Mouse (Mus musculus) forelimb bud, embryonic 11.5 days (tissue): Measurements from ENCODE around the gene Elk3.

Experiments
- DNase-seq: peaks from one replicate; pipeline ENCODE4 v3.0.0-alpha.2; 2012; ENCODE audit warnings: low read depth, low spot score

Elk3 gene

DNA sequence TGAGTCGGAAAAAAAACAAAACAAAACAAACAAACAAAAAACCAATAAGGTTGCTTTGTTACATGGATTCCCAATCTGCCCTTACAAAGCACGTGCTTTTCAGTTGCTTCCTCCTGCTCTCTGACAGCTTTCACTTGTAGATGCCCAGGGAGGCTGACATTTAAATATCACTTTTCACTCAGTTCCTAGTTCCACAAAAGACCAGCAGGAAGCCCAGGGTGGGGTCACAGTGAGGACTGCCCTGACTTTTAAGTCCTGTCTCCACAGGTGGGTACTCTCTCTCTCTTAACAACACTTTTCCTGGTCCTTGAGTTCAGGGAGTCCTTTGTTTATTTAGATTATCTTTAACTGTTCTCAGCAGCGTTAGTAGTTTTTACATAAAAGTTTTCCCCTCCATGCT, 68.7 kb downstream of the Elk3 start:
- no peak for DNase-seq

DNA sequence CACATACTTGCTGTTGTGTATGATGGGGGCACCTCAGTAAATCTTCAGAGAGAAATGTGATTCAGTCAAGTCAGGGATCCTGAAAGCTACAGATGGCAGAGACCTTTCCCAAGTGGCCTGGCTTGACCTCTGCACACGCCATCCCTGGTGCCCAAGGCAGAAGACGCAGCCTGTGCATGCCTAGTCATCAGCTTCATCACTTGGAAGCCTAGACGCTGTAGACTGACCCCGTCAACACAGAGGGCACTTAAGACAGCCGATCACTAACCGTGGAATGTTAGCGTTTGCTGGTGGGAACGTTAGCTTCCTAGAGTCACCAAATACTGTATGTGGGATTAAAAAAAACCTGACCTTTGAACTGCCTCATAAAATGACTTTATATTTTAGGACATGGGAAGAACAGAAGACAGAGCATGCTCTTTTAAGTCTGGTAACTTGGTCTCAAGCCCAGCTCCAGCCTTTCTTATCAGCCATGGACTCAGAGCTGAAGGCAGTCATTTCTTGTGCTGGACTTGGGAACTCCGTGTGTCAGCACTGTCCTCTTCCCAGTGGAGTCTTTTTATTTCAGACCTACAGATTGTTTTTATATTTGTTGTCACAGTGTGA, 71.6 kb downstream of the Elk3 start:
- no peak for DNase-seq

GRCm38 (mm10) chr10:93234692-93235091, 76.2 kb downstream of the Elk3 start:
- DNase-seq, result no peak

- no peak for DNase-seq
Observed at GRCm38 (mm10) chr10:93233665-93234194, 77.2 kb downstream of the Elk3 start.

GRCm38 (mm10) chr10:93231893-93232292, 79.0 kb downstream of the Elk3 start:
- no peak for DNase-seq

GRCm38 (mm10) chr10:93231490-93231889, 79.4 kb downstream of the Elk3 start:
- no peak for DNase-seq

DNA sequence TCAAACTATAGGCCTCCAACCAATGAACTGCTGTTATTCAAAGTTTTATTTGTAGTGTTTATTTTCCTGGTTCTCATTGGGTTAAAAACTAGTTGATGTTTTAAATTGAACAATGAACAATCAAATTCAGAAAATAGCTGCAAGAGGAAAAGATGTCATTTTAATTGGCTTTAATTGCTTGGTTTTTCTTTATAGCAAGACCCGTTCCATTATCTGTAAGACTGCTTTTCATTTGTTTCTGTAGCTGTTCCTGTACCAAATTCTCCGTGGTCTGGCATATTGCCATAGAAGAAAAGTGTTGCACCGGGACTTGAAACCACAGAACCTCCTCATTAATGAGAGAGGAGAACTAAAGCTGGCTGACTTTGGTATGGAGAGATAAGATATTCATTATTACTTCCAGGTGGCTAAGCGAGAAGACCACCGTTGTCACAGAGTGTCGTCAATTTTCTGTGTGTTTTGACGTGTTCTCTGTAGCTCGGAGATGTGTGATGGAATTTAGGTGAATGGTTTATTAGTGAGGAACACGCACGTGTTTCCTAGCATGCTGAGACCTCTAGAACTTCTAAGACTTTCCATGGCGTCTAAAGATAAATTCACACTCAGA, 82.4 kb downstream of the Elk3 start:
- DNase-seq, result no peak

DNA sequence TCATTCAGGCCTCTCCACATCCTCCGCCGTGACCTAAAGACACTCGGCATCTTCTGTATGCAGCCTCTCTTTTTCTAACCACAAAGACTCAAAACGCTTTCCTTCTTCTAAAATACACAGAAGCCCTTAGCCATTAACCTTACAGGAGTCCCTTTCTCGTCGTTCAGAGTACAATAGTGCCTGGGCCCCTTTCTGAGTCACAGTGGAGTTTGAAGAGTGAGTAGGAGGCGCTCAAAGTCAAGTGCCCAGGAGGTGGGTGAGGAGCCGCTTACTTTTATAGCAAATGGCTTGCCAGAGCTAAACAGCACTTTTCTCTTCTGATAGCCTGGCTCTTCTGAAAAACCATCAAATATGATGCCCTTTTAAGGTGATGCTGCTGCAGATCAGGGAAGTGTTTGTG, 83.0 kb downstream of the Elk3 start:
- no peak for DNase-seq

DNA sequence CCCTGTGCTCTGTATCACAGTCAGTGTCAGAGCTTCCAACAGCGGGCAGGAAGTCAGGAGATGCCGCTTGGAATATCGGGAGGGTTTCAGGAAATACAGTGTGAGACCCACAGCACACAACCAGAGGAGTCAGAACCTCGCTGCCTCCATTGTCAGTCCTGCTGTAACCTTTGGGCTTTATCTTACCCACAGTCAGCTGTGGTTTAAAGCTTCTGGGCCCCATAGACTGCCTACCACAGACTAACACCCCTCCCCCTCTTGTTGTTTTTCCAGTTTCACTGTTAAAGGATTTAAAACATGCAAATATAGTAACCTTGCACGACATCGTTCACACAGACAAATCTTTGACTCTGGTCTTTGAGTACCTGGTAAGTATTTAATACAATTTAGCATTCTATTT, 85.2 kb downstream of the Elk3 start:
- DNase-seq, result no peak

- no peak for DNase-seq
Observed at GRCm38 (mm10) chr10:93215051-93215763, 95.7 kb downstream of the Elk3 start.

GRCm38 (mm10) chr10:93214251-93214650, 96.7 kb downstream of the Elk3 start:
- no peak for DNase-seq

DNA sequence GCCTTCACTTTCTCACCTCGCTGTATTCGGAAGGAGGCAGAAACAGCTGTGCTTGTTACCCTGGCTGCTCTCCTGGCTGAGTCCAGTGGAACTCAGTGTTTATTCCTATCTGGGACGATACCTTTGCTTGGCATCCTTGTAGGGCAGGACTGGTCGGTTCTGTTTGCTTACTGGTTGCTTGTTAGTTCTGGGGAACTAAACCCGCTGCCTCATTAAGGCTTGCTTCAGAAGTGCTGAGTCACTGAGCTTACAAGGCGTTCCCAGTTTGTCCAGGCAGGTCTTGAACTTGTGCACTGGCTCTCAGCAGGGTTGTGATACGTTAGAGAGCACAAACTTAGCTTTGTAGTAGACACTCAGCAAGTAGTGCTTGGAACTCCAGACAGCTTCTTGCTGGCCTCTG, 97.6 kb downstream of the Elk3 start:
- DNase-seq, result no peak

- DNase-seq, result no peak
Observed at GRCm38 (mm10) chr10:93212699-93213098, 98.2 kb downstream of the Elk3 start.

DNA sequence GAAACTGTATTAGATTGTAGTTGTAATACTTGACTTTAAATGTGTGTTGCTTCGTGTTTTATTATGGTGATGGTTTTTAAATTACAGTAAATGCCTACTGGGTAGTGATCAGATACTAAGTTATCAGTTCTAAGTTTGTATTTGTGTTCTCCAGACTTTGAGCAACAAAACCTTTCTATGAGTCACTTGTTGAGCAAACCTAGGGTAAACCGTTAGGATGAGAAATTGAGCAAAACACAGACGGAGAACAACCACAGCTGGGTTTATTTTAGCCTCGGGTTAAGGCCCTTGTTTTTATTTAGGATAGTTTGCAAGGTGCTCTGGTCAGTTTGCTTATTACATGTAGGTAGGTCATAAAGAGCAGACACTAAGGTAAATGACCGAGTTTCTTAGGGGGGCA, 103.8 kb downstream of the Elk3 start:
- no peak for DNase-seq

DNA sequence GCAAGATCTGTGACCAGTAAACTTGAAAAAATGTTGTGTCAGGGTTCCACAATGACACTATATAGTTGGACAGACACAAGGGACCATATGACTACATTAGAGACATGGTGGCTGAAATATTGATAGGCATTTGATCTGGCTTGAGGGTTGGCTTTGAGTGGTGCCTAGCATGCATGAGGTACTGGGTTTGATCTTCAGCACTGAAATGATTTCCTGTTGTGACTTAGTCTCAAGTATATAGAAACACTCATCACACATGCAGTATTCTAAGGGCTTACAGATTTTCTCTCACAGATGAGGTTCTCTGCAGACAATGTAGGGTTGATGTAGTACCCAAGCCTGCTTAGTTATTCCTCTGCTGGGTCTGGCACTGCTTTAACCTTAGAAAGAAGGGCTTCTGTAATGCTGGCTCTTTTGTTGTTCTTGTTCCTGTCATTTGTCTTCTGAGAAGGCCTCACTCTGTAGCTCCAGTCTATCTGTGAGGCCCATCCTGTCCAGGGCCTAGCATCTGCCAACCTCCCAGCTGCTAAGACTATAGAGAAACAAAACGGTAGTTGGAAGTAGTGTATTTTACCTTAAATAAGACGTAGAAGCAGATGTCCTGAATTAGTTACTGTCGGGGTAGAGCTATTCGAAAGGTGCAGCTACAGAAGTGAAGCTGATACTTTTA, 105.5 kb downstream of the Elk3 start:
- DNase-seq, result no peak

- DNase-seq, result no peak
Observed at GRCm38 (mm10) chr10:93201846-93202458, 109.0 kb downstream of the Elk3 start.

GRCm38 (mm10) chr10:93198958-93199357, 112.0 kb downstream of the Elk3 start:
- no peak for DNase-seq
